Mouse (Mus musculus) spleen, postnatal 14 days (tissue): ENCODE measurements around the gene Gpr152.

Source experiments
- DNase-seq, 2 experiments: peaks; one replicate each; pipeline ENCODE4 v3.0.0; 2021 to 2022; ENCODE audit warnings: low spot score in 2 of 2

Gpr152 gene

DNA sequence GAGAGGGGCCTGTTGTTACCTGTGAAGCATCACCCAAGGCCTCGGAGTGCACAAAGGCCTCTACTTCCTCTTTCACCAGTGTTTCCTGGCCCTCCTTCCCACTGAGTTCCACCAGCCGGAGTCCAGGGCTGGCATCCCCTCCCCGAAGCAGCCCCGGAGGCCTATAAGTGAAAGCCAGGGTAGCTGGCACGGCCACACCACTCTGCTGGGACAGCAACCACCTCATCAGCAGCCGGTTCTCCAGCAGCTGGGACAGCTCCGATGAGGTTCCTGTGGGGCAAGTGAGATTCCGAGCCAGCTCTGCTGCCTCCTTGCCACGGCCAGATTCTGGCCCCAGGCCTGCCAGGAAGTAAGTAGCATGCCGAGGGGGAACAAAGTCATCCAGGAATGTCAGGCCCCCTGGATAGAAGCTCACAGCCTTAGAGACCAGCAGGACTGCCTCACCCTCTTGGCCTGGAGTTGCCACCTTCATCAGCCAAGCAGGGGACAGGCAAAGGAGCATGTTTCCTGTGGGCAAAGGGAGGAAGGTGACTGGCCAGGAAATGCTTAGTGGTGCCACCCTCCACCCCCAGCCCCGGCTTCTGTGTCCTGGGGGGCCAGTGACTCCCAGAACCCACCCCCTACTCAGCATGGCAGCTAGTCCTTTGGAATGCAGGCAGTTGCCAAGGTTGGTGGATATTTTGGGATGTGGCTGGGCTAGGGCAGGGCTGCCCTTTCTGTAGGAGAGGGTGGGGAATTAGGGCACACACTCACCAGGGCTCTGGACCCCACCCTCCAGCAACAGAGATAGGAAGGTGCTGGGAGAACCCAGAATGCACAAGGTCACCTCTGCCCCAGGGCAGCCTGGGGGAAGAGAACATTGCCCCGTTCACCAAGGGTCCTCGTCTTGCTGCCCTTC is 32.1 kb downstream of the Gpr152 start:
- DNase-seq = no peak

DNA sequence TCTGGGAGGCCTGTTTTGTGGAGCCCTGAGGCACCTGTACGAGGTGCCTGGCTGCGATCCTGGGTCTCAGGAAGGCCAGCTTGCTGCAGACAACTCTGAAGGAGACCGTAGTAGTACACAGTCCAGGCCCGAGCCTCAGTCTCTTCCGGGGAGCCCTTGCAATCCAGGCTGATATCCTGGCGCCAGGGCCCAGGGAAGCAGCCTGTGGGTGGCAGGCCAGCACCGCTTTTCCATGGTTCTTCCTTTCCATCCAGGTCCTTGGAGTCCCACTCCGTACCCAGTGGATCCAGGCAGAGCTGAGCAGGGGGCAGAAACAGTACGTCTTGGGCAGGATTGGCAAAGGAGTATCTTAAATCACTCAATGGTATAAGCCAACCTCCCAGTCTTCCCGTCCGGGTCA is 33.3 kb downstream of the Gpr152 start:
- no peak for DNase-seq

- DNase-seq = no peak
Measured at GRCm38 (mm10) chr19:4175368-4175947, 35.9 kb downstream of the Gpr152 start, which contains the start of gene Carns1. Gene Carns1 (minus strand): TSS chr19:4175479.

DNA sequence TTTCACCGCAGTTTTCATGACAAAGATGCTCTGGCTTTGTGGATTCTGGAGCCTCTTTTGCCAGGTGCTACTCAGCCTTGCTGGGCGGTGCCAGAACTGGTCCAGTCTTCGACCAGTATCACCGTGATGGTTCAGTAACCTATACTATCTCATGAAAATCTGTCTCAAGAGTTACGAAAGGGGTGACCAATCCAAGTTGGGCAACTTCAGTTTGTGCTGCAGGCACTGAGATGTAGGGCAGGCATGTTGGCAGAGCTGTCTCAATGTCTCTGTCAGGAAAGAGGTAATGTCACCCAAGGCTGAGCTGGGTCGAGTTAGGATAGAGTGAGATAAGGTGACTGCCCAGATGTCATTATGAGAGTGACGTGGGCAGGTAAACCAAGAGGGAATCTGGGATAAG is 40.8 kb downstream of the Gpr152 start:
- DNase-seq = no peak

GRCm38 (mm10) chr19:4181892-4182291 is 42.3 kb downstream of the Gpr152 start:
- peak in 1 of 2 experiments; percentile 48 for DNase-seq

DNA sequence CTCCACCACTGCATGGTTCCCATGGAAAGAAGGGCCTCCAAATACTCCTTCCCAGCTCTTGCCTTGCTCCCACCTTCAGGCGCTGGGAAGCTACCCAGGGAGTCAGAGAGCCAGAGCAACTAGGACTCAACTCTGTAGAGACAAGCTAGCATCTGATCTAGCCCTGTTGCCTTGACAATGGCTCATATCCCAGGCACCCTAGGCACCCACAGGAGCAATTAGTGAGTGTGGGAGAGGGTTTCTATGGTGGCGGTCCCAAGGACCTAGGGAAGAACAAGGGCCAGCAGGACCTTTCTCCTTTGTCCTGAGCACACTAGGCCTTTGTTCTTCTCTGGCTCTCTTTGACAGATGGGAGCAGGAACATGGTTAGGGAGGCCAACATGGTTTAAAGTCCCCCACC is 44.1 kb downstream of the Gpr152 start:
- DNase-seq = no peak

DNA sequence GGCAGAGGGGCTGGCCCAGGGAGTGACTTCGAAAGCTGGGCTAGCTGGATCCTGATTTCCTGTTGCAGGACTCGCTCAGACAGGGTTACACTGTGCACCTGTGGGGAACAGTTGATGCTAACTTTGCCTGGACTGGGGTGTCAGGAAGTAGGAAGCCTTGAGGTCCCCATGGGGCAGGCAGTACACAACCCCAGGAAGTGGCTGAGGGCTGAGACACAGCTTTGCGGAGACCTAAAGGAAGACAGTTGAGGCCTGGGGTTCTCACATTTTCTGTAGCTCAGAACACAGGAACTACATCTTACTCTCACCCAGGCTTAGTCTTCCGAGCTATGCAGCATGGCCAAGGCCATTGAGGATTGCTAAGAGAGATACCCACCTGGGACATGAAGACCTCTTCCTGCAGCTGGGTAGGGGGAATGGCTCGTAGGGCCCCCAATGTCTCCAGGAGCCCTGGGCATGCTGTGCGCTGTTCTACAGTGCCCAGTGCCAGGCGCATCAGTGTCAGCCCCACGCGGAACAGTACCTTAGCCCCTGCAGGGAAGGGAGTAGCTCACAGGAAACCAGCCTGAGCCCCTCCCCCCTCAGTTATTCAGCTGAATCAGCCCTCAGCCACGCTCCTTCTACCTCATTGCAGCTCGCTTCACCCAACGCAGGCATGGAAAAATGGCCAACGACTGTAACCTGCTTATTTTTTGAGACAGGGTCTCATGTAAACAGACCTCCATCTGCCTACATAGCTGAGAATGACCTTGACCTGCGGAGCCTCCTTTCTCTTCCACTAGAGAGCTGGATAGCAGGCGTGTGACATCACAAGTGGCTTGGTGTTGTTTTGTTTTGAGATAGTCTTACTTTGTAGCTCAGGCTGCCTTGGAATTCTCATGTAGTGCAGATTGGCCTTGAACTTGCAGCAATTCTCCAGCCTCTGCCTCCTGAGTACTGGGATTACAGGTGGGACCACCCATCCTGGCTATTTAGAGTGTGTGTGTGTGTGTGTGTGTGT is 45.7 kb downstream of the Gpr152 start:
- DNase-seq = peak; percentile 40 to 48

- DNase-seq = no peak
Measured at GRCm38 (mm10) chr19:4187303-4187702, 47.7 kb downstream of the Gpr152 start.

GRCm38 (mm10) chr19:4189051-4189620 is 49.5 kb downstream of the Gpr152 start:
- no peak for DNase-seq

GRCm38 (mm10) chr19:4190831-4191334 is 51.3 kb downstream of the Gpr152 start, which contains the start of gene Tbc1d10c:
Gene Tbc1d10c (minus strand): TSS chr19:4191284.
- peak; percentile 58 to 67 for DNase-seq

- DNase-seq = peak; percentile 98 to 99
Measured at GRCm38 (mm10) chr19:4191528-4192250, 52.1 kb downstream of the Gpr152 start, which contains the start of gene Ppp1ca. Gene Ppp1ca (plus strand): TSS chr19:4192065.

GRCm38 (mm10) chr19:4192251-4192985 is 52.8 kb downstream of the Gpr152 start:
- no peak for DNase-seq

- no peak for DNase-seq
Measured at GRCm38 (mm10) chr19:4193129-4193528, 53.5 kb downstream of the Gpr152 start.

- DNase-seq = no peak
Measured at GRCm38 (mm10) chr19:4194021-4194724, 54.6 kb downstream of the Gpr152 start.

DNA sequence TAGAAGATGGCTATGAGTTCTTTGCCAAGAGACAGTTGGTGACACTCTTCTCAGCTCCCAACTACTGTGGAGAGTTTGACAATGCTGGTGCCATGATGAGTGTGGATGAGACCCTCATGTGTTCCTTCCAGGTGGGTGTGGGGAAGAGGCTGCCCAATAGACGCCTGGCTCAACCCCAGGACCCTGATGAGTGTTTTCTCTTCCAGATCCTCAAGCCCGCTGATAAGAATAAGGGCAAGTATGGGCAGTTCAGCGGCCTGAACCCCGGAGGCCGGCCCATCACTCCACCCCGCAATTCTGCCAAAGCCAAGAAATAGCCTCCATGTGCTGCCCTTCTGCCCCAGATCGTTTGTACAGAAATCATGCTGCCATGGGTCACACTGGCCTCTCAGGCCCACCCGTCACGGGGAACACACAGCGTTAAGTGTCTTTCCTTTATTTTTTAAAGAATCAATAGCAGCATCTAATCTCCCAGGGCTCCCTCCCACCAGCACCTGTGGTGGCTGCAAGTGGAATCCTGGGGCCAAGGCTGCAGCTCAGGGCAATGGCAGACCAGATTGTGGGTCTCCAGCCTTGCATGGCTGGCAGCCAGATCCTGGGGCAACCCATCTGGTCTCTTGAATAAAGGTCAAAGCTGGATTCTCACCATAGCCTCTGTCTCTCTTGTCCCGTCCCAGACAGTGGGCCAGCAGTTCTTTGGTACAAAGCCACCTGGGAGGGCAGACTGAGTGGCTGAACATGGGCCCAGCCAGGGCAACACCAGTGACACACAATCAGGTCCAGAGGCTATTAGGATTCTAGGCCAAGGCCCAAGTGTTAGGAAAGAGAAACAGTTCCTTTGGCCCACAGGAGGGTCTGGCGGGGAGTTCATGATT is 55.4 kb downstream of the Gpr152 start:
- no peak for DNase-seq
